Mouse (Mus musculus) E14TG2a.4 (cell line): ENCODE data around the gene Podn.
A peak's percentile ranks its signal among the peaks of the same experiment; 100 is the strongest.

ENCODE experiments used
- H3K27me3 ChIP-seq: 2 replicates; pipeline ENCODE4 v1.6.1; 2014; ENCODE audit warnings: low read length, control low read depth; ENCODE audit not compliant: insufficient read depth
- H3K36me3 ChIP-seq: 2 replicates; pipeline ENCODE4 v1.6.1; 2014; ENCODE audit warnings: low read length, control low read depth; ENCODE audit not compliant: insufficient read depth
- H3K4me1 ChIP-seq: replicated peaks from 2 replicates; pipeline ENCODE4 v1.6.1; 2014; ENCODE audit warnings: low read depth, low read length, control low read depth
- H3K4me3 ChIP-seq: replicated peaks from 2 replicates; pipeline ENCODE4 v1.5.1; 2014; ENCODE audit warnings: mild to moderate bottlenecking, low read length
- H3K9me3 ChIP-seq: 2 replicates; pipeline ENCODE4 v1.6.1; 2014; ENCODE audit warnings: low read length, control low read depth
- CTCF ChIP-seq: conservative IDR thresholded peaks from 2 replicates; pipeline ENCODE4 v1.5.1; 2014; ENCODE audit warnings: low read length
- NANOG ChIP-seq: IDR thresholded peaks from 2 replicates; pipeline ENCODE4 v1.6.1; 2014; ENCODE audit warnings: borderline replicate concordance, low read length, mixed read lengths
- POU5F1 ChIP-seq: IDR thresholded peaks from 2 replicates; pipeline ENCODE4 v1.6.1; 2014; ENCODE audit warnings: low read length, borderline replicate concordance

The Podn gene

GRCm38 (mm10) chr4:108026193-108026592 is 70.1 kb downstream of the Podn start:
- TF ChIP-seq POU5F1 (no peak), NANOG (no peak), CTCF (no peak)
- H3K36me3 ChIP-seq: no peaks in the 10 kb centered on the region
- no peaks in the 10 kb centered on the region for H3K9me3 ChIP-seq
- H3K4me1 ChIP-seq: peaks cover 45% of the 10 kb centered on the region
- peaks cover 59% of the 10 kb centered on the region for H3K27me3 ChIP-seq
- H3K4me3 ChIP-seq: no peak overlapping the region

GRCm38 (mm10) chr4:108025269-108025668 is 71.0 kb downstream of the Podn start:
- peaks cover 50% of the 10 kb centered on the region for H3K27me3 ChIP-seq
- H3K36me3 ChIP-seq: no peaks in the 10 kb centered on the region
- peak overlapping the region; percentile 43 for H3K4me3 ChIP-seq
- H3K9me3 ChIP-seq: no peaks in the 10 kb centered on the region
- H3K4me1 ChIP-seq: peaks cover 38% of the 10 kb centered on the region
- TF ChIP-seq CTCF (no peak), POU5F1 (no peak), NANOG (no peak)

GRCm38 (mm10) chr4:108024641-108025040 is 71.6 kb downstream of the Podn start:
- Histone ChIP-seq H3K36me3 (no peaks in the 10 kb centered on the region), H3K9me3 (no peaks in the 10 kb centered on the region), H3K4me1 (peaks cover 37% of the 10 kb centered on the region), H3K27me3 (peaks cover 44% of the 10 kb centered on the region), H3K4me3 (no peak overlapping the region)
- TF ChIP-seq POU5F1 (no peak), CTCF (no peak), NANOG (no peak)

GRCm38 (mm10) chr4:108023186-108023585 is 73.1 kb downstream of the Podn start:
- TF ChIP-seq POU5F1: no peak
- Histone ChIP-seq H3K27me3 (peaks cover 30% of the 10 kb centered on the region), H3K9me3 (no peaks in the 10 kb centered on the region), H3K36me3 (no peaks in the 10 kb centered on the region), H3K4me1 (peaks cover 39% of the 10 kb centered on the region), H3K4me3 (no peak overlapping the region)

GRCm38 (mm10) chr4:108020178-108020577 is 76.1 kb downstream of the Podn start:
- Histone ChIP-seq H3K4me1 (peaks cover 27% of the 10 kb centered on the region), H3K4me3 (no peak overlapping the region), H3K36me3 (no peaks in the 10 kb centered on the region), H3K9me3 (no peaks in the 10 kb centered on the region), H3K27me3 (peaks cover 12% of the 10 kb centered on the region; the same call in 1 of the 2 replicates)
- TF ChIP-seq NANOG (no peak), POU5F1 (no peak), CTCF (no peak)

- Histone ChIP-seq H3K4me1 (peaks cover 23% of the 10 kb centered on the region), H3K4me3 (no peak overlapping the region), H3K9me3 (no peaks in the 10 kb centered on the region), H3K36me3 (no peaks in the 10 kb centered on the region), H3K27me3 (peaks cover 10% of the 10 kb centered on the region; the same call in 1 of the 2 replicates)
- TF ChIP-seq POU5F1 (no peak), CTCF (no peak), NANOG (no peak)
Measured at GRCm38 (mm10) chr4:108018961-108019921, 77.0 kb downstream of the Podn start.

GRCm38 (mm10) chr4:108018241-108018923 is 77.9 kb downstream of the Podn start:
- Histone ChIP-seq H3K36me3 (no peaks in the 10 kb centered on the region), H3K4me1 (peaks cover 21% of the 10 kb centered on the region)
- TF ChIP-seq NANOG (no peak), CTCF (no peak), POU5F1 (no peak)

GRCm38 (mm10) chr4:108017839-108018238 is 78.4 kb downstream of the Podn start:
- peaks cover 21% of the 10 kb centered on the region for H3K4me1 ChIP-seq
- TF ChIP-seq NANOG (no peak), CTCF (no peak), POU5F1 (no peak)
- no peaks in the 10 kb centered on the region for H3K9me3 ChIP-seq
- peaks cover 7% of the 10 kb centered on the region; the same call in 1 of the 2 replicates for H3K27me3 ChIP-seq
- H3K36me3 ChIP-seq: no peaks in the 10 kb centered on the region
- no peak overlapping the region for H3K4me3 ChIP-seq

More at GRCm38 (mm10) chr4:108018241-108018923, 77.9 kb downstream of the Podn start:
- Histone ChIP-seq H3K27me3 (peaks cover 9% of the 10 kb centered on the region; the same call in 1 of the 2 replicates), H3K9me3 (no peaks in the 10 kb centered on the region), H3K4me3 (no peak overlapping the region)
